Mouse (Mus musculus) spleen, adult 18-20 months (tissue): ENCODE measurements around the gene Dnali1.

ENCODE experiments used
- DNase-seq, 2 experiments: peaks; one replicate each; pipeline ENCODE4 v3.0.0; 2022; ENCODE audit warnings: mixed read lengths in 2 of 2

Gene Dnali1

DNA sequence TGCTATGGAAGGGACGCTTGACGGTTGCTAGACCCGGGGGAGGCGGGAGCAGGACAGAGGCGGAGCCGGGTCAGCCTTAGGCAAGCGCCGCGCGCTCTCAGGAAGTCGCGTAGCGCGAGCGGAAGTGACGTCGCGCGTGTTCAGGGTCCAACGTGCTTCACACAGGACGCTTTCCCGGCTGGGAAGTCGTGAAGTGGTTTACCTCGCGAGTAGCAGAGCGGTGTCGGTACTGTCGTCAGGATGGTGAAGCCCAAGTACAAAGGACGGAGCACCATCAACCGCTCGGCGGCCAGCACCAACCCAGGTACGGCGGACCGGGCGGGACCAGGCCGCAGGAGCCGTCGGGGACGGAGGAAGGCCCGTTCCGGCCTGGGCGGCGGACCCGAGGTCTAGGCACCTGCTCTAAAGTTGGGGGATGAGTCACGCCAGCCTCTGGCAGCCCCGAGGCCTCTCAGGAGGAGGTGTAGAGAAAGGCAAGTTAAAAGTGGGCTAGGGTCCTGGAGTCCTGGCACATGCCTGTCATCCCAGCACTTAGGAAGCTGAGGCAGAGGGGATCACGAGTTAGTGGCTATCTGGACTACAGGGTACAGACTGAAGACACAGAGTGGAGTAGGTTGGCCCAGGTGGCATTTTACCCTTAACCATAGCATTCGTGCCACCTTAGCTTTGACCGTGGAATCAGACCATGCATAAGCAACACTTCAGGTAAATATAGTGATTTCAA is 35.5 kb downstream of the Dnali1 start:
- peak; percentile 80 to 89 for DNase-seq

GRCm38 (mm10) chr4:125020780-125021538 is 44.5 kb downstream of the Dnali1 start:
- DNase-seq: no peak

DNA sequence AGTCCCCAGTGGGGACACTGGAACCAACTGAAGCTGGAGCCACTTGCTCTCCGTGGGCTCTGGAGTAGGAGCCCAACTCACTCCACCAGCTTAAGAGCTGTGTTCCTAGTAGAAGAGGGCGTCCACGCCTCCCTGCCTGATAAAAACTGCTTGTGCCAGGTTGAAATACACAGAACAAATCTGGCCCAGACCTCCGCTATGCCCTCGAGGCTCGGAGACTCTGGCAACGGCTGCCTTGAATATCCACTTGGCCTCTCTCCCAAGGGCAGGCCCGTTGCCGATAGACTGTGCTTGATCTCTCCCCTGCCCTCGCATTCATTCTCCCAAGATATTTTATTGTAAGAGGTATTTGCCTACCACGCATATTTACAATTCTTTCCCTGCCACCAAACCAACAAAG is 48.1 kb downstream of the Dnali1 start:
- DNase-seq: no peak

GRCm38 (mm10) chr4:125015806-125016635 is 49.5 kb downstream of the Dnali1 start, which contains the start of gene Gnl2:
Gene Gnl2 (plus strand): TSS chr4:125016585.
- no peak for DNase-seq

DNA sequence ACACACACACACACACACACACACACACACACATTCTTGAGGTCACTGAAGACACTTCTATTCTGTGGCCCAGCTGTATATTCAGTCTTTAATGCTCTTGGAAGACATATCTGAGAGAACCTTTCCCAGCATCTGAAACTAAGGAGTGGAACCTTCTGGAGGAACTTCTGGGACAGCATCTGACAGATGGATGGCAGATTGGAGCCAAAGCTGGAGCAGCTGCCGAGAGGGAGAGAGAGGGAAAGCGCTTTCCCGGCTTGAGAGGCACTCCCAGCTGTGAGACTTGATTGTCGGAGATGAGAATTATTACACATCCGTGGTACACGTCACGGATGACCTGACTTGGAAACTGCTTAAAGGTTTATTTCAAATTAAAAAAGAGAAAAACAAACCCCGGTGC is 56.8 kb downstream of the Dnali1 start:
- no peak for DNase-seq

- DNase-seq: no peak
Measured at GRCm38 (mm10) chr4:125008220-125008619, 57.3 kb downstream of the Dnali1 start.

DNA sequence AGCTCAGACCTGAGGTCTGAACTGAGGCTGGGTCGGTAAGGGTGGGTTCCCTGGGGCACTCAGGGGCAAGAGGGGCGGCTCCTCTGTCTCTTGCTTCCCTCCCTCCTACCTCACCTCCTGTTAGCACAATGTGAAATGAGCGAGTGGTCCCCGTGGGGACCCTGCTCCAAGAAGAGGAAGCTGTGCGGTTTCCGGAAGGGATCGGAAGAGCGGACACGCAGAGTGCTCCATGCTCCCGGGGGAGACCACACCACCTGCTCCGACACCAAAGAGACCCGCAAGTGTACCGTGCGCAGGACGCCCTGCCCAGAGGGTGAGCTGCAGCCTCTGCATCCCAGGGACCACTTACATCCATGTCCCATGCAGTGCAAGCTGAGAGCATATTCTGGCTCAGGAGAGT is 58.0 kb downstream of the Dnali1 start:
- DNase-seq: no peak
